Mouse (Mus musculus): ENCODE results near the gene Klhdc10. TPM values are rescaled to one million over a fixed set of nuclear protein-coding genes. Genes with fewer than 3 reads are reported as not detected.
A peak's percentile ranks its signal among the peaks of the same experiment; 100 is the strongest.
"Not testable (repeated sequence)": the region's sequence is repeated elsewhere in the genome, so short reads cannot be mapped to it uniquely, and the experiment has no call there.

Klhdc10 gene
- 15.5 and 15.9 TPM in 2 replicates for total RNA-seq (2015; ENCODE audit: low replicate concordance)
- total RNA-seq (2017; ENCODE audit: low replicate concordance), result 18.1 and 23.1 TPM in 2 replicates

DNA sequence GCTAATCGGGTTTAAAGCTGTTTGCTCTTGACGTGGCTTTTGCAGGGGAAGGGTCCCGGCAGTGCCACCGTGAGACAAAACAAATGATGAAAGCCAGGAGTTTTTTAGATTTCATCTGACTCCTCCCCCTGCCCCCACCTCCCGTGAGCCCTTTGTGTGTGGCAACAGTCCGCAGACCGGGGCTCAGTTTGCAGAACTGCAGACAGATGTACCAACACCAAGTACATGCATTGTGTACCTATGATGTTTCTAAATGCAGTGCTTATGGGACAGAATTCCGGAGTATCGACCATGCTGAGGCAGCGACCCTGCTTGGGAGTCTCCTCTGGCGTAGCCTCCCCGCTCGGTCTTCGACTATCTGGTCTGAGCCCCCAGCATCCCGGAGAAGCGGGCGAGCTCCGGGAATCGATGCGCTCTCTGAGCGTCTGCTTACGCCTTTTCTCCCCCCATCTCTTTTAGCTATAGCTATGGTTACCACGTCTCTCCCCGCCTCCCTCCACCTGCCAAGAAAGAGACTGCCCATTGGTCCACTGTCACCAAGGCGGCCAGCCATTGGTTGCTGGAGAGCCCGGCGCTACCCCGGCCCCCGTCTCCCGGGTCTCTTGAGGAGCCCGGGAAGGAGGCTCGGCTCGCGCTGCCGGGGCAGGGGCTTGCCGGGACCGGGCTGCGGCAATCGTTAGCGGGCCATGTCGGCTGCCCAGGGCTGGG, at the start of gene Klhdc10:
TSS of gene Klhdc10 (plus strand) at position 561 of the 708 bp plus-strand sequence.
- peak; percentile 95 for ATAC-seq (replicated peaks; ENCODE audit: low FRiP score, poor library complexity, severe bottlenecking)

DNA sequence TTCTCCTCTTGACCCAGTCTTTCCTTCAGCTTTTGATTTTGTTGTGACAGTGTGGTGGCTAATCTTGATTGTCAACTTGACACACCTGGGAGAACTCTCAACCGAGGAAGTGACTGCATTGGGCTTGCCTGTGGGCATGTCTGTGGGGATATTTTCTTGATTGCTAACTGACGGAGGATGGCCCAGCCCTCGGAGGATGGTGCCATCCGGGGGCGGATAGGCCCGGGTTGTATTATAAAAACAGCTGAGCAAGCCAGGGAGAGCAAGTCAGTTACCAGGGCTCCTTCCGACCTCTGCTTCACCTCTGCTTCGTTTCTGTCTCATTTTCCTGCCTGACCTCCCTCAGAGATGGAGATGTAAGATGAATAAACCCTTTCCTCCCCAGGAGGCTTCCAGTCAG, 48.9 kb upstream of the Klhdc10 start:
- no peak for ATAC-seq (replicated peaks; ENCODE audit: low FRiP score, poor library complexity, severe bottlenecking)

DNA sequence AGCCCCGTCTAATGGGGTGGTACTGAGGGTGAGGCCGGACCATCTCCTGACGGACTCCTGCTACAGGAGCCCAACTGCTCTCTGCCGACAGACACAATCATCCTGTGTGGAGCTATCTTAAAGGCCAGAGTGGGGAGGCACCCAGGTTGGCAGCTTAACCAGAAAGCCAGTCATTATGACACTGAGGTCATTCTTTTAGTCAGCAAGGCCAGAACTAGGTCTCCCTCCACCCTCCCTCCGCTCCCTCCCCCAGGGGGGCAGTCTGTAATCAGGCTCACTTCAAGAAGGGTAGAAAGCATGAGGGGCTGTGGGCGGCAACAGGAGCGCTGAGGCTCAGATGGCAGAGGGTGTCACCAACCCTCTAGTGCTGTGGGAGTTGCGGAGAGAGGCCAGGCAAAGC, 48.0 kb upstream of the Klhdc10 start:
- no peak for ATAC-seq (replicated peaks; ENCODE audit: low FRiP score, poor library complexity, severe bottlenecking)

DNA sequence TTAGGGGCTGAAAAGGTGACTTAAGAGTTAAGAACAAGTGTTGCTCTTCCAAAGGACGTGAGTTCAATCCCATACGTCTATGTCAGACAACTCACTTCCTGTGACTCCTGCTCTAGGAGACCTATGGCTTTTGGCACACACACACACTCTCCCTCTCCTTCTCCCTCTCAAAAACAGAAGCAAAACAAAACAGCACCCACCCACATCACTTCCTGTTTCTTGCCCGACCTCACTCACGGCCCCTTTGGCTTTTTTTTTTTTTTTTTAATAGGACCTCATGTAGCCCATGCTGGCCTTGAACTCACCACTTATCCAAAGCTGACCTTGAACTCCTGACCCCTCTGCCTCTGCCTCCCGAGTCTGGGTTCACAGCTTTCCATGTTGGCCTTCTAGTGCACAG, 46.9 kb upstream of the Klhdc10 start:
- ATAC-seq (replicated peaks; ENCODE audit: low FRiP score, poor library complexity, severe bottlenecking), result no peak

DNA sequence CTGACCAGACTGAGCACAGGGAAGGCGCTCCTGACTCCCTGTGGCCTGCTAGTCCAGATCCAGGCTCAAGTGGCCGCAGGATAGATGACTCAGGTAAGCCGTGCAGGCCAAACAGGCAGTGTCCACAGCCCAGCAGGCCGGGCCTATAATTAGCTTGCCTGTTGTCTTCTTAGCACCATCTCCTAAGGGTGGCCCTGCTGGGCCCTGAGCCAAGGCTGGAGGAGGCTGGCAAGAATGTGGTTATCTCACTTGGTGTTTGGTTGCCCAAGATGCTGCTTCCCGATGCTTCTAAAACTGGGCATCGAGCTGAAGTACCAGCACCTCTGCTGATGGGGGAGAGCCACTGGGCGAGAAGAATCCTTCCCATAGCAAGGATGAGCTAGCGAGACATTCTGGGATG, 46.0 kb upstream of the Klhdc10 start:
- ATAC-seq (replicated peaks; ENCODE audit: low FRiP score, poor library complexity, severe bottlenecking), result peak; percentile 83

DNA sequence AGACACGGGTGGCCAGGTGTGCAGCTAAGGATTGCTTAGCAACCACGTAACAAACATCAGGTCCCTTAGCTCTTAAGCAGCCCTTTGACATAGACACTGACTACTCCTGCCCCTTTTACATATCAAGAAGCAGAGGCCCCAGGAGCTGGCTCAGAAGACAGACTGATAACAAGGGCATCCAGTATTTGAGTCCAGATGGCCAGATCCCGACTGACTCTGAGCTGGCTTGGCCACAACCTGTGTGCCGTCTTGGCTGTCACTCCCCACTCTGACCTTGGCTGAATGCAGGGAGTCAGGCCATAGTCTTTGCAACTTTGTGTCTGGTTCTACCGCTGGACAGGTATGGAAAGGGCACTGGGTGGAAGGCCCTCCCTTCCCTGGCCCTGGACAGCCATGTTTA, 45.5 kb upstream of the Klhdc10 start:
- peak; percentile 66 for ATAC-seq (replicated peaks; ENCODE audit: low FRiP score, poor library complexity, severe bottlenecking)

DNA sequence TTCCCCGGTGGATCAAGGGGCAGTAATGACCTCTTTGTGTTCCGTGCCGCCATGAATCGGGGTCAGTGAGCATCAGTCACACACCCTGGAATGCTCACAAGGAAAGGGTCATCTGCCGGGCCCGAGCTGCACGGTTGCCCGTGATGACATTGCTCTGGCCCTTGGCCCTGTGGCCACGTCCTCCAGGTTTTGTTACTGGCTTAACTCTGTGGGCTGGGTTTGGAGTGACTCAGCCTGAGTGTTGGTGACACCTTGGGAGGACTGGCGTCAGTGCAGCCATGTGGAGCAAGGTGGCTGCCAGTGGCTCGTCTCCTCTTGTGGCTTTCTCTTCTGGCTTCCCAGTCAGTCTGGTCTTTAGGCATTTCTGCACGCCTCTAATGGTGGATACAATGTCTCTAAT, 45.0 kb upstream of the Klhdc10 start:
- ATAC-seq (replicated peaks; ENCODE audit: low FRiP score, poor library complexity, severe bottlenecking), result peak; percentile 25; the same call in 1 of the 2 replicates

DNA sequence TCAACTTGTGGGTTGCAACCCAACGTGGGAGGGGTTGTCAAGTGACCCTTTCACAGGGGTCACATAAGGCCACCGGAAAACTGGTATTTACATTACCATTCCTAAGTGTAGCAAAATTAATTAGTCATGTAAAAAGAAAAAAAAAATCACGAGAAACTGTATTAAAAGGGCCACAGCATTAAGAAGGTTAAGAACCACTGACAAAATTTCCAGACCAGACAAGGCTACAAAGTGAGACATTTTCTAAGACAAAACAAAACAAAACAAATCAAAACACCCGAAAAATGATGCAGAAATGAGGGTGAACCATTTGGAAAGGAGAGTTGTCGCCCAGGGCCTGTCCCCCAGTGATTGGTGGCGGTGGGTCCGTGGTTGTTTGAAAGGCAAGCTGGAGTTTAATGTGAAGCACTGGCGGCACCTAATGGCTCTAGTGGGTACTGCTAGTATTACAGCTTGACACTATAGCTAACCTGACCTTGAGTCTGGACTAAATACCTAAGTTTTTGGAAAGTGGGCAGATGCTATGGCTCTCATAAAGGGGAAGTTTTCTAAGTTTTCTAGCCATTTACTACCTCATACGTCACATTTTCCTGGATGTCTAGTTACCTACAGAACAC, 44.0 kb upstream of the Klhdc10 start:
- ATAC-seq (replicated peaks; ENCODE audit: low FRiP score, poor library complexity, severe bottlenecking), result peak; percentile 70

DNA sequence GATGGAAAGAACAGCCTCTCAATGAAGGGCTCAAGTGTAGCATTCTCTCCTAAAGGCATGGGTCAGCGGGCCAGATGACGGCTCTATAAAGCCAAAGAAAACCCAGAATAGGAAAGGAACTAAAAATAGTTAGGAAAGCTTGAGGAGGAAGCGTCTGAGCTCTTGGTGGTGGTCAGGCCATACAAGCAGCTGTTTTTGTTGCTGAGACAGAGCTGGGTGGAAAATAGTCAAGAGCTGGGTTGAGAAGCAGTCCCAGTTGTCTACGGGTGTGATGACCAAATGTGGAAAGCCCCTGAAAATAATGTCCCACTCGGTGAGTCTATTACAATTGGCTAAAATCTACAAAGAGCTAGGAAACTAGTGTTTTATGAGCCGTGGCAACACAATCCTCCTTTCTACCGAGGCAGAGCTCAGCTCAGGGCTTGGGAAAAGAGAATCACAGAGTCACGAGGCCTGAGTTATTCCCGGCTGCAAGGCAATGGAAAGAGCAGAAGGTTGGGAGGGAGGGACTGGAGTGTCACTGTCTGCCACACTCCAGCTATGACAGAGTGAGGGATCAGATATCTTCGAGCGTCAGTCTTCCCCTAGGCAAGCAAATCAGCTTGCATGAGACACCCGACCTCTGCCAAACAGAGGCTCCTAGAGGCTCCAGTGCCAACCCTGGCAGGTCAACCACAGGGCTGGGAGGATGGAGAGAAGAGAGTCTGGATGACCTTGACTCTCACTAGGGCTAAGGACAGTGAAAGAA, 41.7 kb upstream of the Klhdc10 start:
- ATAC-seq (replicated peaks; ENCODE audit: low FRiP score, poor library complexity, severe bottlenecking), result no peak

DNA sequence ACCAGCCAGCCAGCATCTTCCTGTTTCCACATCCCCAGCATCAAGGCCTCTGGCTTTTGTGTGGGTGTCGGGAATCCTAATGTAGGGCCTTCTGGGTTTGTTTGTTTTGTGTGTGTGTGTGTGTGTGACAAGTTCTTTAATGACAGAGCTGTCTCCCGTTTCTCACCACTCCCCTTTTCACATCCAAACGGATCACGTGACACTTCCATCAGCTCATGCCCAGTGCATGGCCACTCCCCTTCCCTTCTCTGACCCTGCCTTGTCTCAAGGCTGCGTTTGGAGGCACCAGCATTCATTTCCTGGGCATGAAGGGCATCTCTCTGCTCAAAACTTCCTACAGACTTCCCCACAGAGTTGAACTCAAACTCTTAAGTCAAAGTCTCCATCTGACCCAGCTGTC, 37.9 kb upstream of the Klhdc10 start:
- no peak for ATAC-seq (replicated peaks; ENCODE audit: low FRiP score, poor library complexity, severe bottlenecking)

DNA sequence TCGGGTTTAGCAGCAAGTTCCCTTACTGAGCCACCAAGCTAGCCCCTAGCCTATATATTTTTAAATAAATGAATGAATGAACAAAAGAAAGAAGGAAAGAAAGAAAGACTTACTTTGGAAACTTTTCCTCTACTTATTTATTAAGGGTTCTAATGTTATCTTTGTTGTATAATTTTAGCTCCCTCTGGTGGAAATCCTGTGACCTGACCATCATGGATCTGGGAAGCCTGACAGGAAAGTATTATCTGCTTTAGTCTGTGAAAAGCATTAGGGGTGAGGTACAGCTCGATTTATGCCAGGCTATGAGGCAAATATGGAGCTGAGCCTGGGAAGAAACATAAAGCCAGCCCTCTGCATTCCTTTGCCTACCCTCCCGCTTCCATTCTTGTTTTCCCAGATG, 32.4 kb upstream of the Klhdc10 start:
- ATAC-seq (replicated peaks; ENCODE audit: low FRiP score, poor library complexity, severe bottlenecking), result no peak

DNA sequence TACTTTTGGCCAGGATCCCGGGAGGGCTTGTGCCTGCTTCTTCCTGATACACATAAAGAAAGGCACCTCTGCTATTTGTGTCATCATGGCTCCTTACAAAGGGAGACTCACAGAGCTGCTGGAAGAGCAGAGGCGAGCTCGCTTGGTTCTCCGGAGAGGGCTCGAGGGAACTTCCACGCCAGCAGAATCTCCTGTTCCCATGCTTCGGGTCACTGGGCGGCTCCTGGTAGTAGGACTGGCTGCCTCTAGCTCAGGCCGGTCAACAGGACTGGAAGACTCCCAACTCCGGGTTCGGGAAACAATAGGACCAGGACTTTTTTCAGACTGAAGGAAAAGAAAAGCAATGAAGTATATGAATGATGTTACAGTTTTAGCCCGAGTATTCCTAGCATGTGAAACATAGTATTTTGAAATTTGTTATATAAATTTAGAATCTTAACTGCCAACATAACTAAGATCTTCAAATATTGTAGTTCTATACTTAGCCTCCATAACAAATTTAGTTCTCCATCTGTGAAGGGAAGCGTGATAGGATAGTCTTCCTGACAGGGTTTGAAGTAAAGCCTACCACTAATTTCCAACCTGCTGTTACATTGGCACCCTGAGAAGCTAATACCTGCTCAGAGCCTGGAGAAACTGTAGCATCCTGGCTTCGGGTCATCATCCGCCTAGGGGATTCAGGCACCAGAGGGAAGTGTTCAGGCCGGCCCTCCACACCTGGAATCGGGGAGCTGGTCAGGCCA, 28.9 kb upstream of the Klhdc10 start:
- ATAC-seq (replicated peaks; ENCODE audit: low FRiP score, poor library complexity, severe bottlenecking), result no peak

DNA sequence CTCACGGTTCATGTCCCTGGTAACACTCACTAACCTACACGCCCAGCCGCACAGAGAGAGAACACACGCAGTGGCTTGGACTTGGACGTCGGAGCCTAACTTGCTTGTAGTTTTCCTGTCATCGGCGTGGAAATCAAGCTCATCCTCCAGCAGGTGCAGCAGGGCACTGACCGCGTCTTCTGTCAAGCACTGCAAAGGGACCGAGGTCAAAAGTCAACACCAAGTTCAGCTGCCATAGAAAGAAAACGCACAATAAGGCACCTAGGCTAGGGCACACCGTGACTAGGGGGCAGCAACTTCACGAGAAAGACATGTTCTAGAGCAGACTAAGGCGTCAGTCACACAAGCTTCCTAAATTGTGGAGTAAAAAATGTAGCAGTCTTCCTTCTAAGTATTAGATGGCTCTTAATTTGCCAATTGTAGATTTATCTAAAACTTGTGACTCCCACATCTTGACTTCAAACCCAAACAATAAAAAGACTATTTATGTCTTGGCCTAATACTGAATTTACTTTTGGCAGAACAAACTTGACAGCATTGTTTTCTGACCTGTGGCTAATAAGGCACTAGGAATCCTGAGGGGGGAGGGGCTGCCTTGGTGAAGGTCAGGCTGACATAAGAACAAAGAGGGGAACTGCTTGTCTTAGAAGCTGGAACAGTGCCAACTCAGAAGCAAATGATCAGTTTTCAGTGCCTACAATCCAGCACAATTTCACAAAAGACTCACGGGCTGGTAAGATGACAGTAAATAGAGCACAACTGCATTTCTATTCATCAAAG, 26.7 kb upstream of the Klhdc10 start:
- ATAC-seq (replicated peaks; ENCODE audit: low FRiP score, poor library complexity, severe bottlenecking), result no peak

DNA sequence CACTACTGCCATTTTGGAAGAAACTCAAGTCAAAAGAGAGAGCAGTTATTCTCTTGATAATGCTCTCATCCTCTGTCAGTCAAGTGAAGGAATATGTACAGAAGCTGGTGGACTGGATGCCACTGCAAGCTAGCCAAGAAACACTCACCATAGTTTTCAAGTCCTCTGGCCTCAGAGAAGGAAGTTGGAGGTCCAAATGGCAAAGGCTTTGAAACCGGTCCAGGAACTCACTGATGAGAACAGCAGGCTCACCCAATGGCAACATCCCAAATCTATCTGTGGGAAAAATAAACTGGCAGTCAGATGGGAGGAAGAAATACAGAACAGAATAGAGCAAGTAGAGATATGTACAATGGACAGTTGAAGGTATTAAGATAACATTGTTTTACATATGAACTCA, 25.9 kb upstream of the Klhdc10 start:
- ATAC-seq (replicated peaks; ENCODE audit: low FRiP score, poor library complexity, severe bottlenecking), result no peak

DNA sequence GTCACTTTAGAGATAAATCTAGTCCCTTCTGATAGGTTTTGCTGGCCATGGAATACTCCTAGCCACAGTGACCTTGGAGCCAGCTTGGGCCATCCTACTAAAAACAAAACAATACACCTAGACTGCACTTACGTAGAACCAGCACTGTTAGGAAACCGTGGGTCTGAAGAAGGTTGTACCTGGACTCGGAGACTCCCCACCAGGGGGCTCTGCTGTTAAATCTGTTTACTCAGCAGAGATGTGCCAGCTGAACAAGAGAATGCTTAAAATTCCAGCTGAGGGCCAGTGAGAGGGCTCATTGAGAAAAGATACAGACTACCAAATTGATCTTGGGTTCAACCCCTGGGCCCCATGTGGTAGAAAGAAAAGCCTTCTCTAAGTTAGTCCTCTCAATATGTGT, 20.6 kb upstream of the Klhdc10 start:
- ATAC-seq (replicated peaks; ENCODE audit: low FRiP score, poor library complexity, severe bottlenecking), result no peak

DNA sequence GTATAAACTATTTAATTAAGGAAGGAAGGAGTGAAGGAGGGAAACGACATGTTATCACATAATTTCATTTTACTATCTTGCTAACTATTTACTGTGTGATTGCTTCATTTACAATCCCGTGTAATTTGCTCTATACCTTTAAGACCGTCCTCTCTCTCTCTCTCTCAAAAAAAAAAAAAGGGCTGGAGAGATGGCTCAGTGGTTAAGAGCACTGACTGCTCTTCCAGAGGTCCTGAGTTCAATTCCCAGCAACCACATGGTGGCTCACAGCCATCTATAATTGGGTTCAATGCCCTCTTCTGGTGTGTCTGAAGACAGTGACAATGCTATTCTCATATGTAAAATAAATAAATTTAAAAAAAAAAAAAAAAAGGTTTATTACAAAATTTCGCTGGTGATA, 11.4 kb upstream of the Klhdc10 start:
- ATAC-seq (replicated peaks; ENCODE audit: low FRiP score, poor library complexity, severe bottlenecking), result not testable (repeated sequence)

DNA sequence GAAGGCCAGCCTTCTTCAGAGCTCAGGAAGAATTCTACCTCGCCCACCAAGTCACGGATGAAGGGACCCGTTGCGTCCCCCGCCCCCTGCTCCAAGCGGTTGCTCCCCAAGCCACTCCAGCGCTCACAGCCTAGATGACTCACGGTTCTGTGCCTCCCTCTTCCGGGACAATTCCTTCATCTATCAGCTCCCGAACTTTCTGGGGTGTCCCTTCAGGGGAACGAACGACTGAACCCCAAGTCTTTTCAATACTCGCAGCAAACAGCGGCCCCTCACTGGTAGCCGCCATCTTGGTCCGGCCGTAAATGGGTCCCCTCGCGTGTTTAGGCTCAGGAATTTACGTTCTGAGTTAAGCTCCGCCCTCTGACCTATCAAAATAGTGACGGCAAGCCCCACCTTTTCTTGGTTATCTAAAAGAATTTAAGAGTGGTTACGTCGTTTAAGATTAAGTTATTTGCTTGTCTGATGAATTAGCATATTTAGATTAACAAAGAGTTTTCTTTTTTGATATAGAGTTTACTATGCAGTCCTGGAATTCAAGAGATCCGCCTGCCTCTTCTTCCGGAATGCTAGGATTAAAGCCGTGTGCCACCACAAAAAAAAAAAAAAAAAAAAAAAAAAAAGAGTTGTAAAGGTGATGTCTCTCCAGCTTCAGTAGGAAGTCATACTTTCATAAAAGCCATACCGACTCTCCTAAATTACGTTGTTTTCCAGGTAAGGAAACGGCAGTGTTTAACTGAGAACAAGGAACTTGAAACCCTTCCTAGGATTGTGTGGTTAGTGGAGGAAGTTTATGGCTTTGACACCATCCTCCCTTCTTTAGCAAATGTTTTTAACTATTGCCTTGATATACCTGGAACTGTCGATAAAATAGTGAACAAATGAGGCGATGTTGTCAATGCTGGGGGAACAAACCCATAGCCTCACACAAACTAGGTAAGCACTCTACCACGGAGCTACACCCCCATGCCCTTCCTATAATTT, 10.7 kb upstream of the Klhdc10 start, which contains the start of gene Zc3hc1:
TSS of gene Zc3hc1 (minus strand) at position 315 of the 984 bp plus-strand sequence.
- peak; percentile 100 for ATAC-seq (replicated peaks; ENCODE audit: low FRiP score, poor library complexity, severe bottlenecking)

DNA sequence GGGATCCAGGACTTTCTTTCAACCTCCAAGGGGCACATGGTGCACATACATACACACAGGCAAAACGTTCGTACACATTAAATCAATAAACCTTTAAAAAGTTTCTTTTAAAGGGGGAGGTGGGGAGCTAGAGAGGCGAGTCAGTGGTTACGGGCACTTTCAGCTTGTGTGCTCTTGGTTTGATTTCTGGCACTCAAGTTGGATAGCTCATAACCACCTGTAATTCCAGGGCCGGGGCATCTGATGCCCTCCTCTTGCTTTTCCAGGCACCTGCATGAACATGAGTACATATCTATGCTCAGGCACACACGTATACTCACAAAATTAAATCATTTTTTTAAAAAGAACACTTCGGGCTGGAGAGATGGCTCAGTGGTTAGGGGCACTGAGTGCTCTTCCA, 9.7 kb upstream of the Klhdc10 start:
- ATAC-seq (replicated peaks; ENCODE audit: low FRiP score, poor library complexity, severe bottlenecking), result no peak
